Comparison of ENCODE assay signal across 20 mouse cellular contexts in the genomic region with DNA sequence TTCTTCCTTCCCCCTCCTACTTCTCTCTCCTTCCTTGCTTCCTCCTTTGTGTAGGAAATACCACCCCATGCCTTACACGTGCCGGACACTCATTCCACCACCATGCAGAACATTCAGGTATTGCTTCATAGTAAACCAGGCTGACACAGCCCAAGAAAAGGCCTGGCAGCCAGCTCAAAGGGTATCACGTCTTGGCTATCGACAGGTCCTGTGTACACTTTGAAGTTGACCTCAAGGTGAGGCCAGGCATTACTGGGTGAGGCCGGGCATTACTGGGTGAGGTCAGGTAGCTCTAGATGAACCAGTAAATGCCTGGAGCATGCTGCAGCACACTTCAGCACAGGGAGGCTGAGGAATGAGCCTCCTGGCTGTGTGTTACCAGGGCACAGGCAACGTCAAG.
DNase-seq lines count a peak whose midpoint lies in the region; ATAC-seq and TF ChIP-seq lines count a peak whose summit lies in the region.
"Had no signal": no experiment of that assay in that cellular context is flagged by ENCODE, and none has a peak within 500 bp of the region (broad histone marks: within the 10 kb centered on the region; RNA-seq: fewer than 3 reads in every experiment).

No protein-coding gene starts in this region.

- H3K4me1 ChIP-seq in lung, postnatal 0 days (ENCODE audit: insufficient read depth, low read depth, low read length), result no peaks in the 10 kb centered on the region
- H3K4me1 ChIP-seq in hindbrain, embryonic 10.5 days (replicated peaks), result peaks cover 14% of the 10 kb centered on the region
- H3K4me1 ChIP-seq: forebrain, embryonic 15.5 days had no signal

- peak overlapping the region; percentile 43 for H3K27ac ChIP-seq in lung, postnatal 0 days (ENCODE audit: low read length)
- H3K27ac ChIP-seq in hindbrain, embryonic 10.5 days, result no peak overlapping the region
- H3K27ac ChIP-seq: embryonic facial prominence, embryonic 13.5 days; forebrain, embryonic 12.5 days; forebrain, embryonic 15.5 days; heart, embryonic 13.5 days; hindbrain, embryonic 13.5 days had no signal

- TF ChIP-seq EP300 in lung, postnatal 0 days (IDR thresholded peaks at IDR 0.05), result no peak

- H3K36me3 ChIP-seq in lung, postnatal 0 days (ENCODE audit: insufficient read depth, low read length), result no peaks in the 10 kb centered on the region
- peaks cover 73% of the 10 kb centered on the region for H3K36me3 ChIP-seq in hindbrain, embryonic 10.5 days

- no peak overlapping the region for H3K4me3 ChIP-seq in lung, postnatal 0 days (ENCODE audit: low read depth, low read length)
- H3K4me3 ChIP-seq in hindbrain, embryonic 10.5 days, result no peak overlapping the region
- H3K4me3 ChIP-seq: embryonic facial prominence, embryonic 13.5 days; erythroblast, embryonic 14.5 days; forebrain, embryonic 12.5 days; forebrain, embryonic 15.5 days; heart, embryonic 13.5 days; hindbrain, embryonic 13.5 days had no signal

- WGBS in lung, postnatal 0 days, result 70% methylated on average over 6 of the region's 6 CpGs
- WGBS in hindbrain, embryonic 10.5 days, result 94% methylated on average over 6 of the region's 6 CpGs

- no peaks in the 10 kb centered on the region for H3K9me3 ChIP-seq in lung, postnatal 0 days (ENCODE audit: low read length)
- H3K9me3 ChIP-seq in hindbrain, embryonic 10.5 days, result peaks cover 19% of the 10 kb centered on the region

- H3K9ac ChIP-seq in lung, postnatal 0 days (replicated peaks; ENCODE audit: low read depth), result no peak overlapping the region
- H3K9ac ChIP-seq: embryonic facial prominence, embryonic 13.5 days; forebrain, embryonic 12.5 days; forebrain, embryonic 15.5 days; heart, embryonic 13.5 days; hindbrain, embryonic 13.5 days had no signal

- DNase-seq in lung, adult 18-20 months, result peak; percentile 63 to 79
- DNase-seq in lung, postnatal 14 days, result no peak
- DNase-seq in lung, postnatal 0 days (ENCODE audit: low spot score), result no peak
- DNase-seq in lung, postnatal 25 days (ENCODE audit: low spot score), result peak; percentile 67
- no peak for DNase-seq in hindbrain, embryonic 10.5 days (ENCODE audit: low spot score)
- no peak for DNase-seq in spleen, adult 12 weeks (ENCODE audit: low spot score)
- DNase-seq: adrenal gland, adult 2 months; adrenal gland, postnatal 14 days; cerebellum, adult 11 months; cerebellum, adult 9-11 months; gastrocnemius, postnatal 25 days; heart, adult 18-20 months had no signal

- no peak overlapping the region for H3K4me2 ChIP-seq in lung, postnatal 0 days (replicated peaks; ENCODE audit: low read depth, low read length)
- H3K4me2 ChIP-seq: embryonic facial prominence, embryonic 13.5 days; forebrain, embryonic 12.5 days; forebrain, embryonic 15.5 days; heart, embryonic 13.5 days; hindbrain, embryonic 13.5 days had no signal

- no peaks in the 10 kb centered on the region for H3K27me3 ChIP-seq in lung, postnatal 0 days (replicated peaks; ENCODE audit: insufficient read depth, low read length)
- no peaks in the 10 kb centered on the region for H3K27me3 ChIP-seq in hindbrain, embryonic 10.5 days (ENCODE audit: insufficient read depth, poor library complexity, severe bottlenecking)
- H3K27me3 ChIP-seq: embryonic facial prominence, embryonic 13.5 days; forebrain, embryonic 12.5 days; forebrain, embryonic 15.5 days; heart, embryonic 13.5 days; hindbrain, embryonic 13.5 days had no signal

- TF ChIP-seq CTCF in lung, postnatal 0 days (IDR thresholded peaks at IDR 0.05), result no peak

- ATAC-seq in lung, postnatal 0 days, result peak; percentile 25
- ATAC-seq: CD4-positive, CD25-positive, alpha-beta regulatory T cell, adult 4 months; forebrain, embryonic 15.5 days; hindbrain, embryonic 16.5 days had no signal

Comparison
In these comparisons a context has a peak if more than half of its experiments do, and no peak if none do; other contexts are left out.
1. DNase-seq: peak in lung, adult 18-20 months (2 of 2) and lung, postnatal 25 days (single experiment); none in lung, postnatal 14 days (single experiment), lung, postnatal 0 days (single experiment), hindbrain, embryonic 10.5 days (single experiment) and spleen, adult 12 weeks (single experiment).